Mouse (Mus musculus) liver (tissue): ENCODE measurements around the gene Sf3b4.

Experiments
- DNase-seq: peaks from one replicate; pipeline ENCODE4 v3.0.0-alpha.2; 2020; ENCODE audit warnings: mixed read lengths

Gene Sf3b4

DNA sequence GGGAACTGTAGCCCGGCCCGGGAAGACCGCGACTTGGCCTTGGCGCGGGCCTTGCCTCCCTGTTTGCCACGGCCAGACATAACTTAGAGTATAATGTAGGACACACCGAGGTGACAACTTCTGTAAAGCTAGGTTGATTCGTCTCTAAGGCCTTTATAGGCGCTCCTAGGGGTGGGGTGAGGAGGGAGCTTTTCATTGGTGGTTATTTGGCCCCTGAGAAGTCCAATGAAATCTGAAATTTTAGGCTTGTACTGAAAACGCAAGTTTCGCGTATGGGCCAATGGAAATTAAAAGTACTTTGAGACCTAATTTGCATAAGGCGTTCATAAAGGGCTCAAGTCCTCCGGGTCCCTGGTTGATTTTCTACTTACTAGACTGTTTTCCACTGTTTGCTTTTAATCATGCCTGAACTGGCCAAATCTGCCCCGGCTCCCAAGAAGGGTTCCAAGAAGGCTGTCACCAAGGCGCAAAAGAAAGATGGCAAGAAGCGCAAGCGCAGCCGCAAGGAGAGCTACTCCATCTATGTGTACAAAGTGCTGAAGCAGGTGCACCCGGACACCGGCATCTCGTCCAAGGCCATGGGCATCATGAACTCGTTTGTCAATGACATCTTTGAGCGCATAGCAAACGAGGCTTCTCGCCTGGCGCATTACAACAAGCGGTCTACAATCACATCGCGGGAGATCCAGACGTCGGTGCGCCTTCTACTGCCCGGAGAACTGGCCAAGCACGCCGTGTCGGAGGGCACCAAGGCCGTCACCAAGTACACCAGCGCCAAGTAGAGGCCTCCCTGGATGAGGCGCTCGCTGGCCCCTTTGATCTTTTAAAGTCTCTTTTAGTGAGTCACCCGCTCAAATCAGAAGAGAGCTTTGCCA lies 48.9 kb downstream of the Sf3b4 start, which contains the start of the genes Hist2h2ac and Hist2h2be:
Gene Hist2h2ac (minus strand): TSS at position 116 of the 875 bp plus-strand sequence.
Gene Hist2h2be (plus strand): TSS at position 355 of the 875 bp plus-strand sequence.
- peak; percentile 89 for DNase-seq

GRCm38 (mm10) chr3:96221640-96222038 lies 49.5 kb downstream of the Sf3b4 start:
- peak; percentile 51 for DNase-seq

GRCm38 (mm10) chr3:96222774-96223173 lies 50.6 kb downstream of the Sf3b4 start:
- DNase-seq: no peak

DNA sequence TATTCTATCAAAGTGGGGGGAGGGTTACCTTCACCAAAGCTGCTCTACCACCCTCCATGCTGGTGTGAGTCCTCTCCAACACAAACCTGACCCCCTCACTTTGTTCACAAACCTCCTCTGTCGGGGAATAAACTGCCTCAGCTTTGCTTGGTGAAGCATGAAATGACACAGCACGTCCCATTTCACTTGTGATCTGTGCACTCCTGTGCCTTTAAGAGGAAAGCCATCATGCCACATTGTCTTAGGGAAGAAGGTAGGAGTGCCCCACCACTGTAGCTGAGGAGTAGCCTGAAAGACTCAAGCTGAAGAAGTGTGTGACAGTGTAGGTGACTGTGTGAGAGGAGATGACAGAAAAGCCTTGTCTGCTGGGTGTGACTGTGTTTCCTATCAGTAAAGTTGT lies 53.3 kb downstream of the Sf3b4 start:
- DNase-seq: no peak
